Mouse (Mus musculus) liver, embryonic 11.5 days (tissue): ENCODE data around the gene Vmn1r14. TPM values are rescaled to one million over a fixed set of nuclear protein-coding genes. Genes with fewer than 3 reads are reported as not detected.

Experiments
- polyA plus RNA-seq: library from polyadenylated mRNA; unstranded; fragments of >200 nt; fragmentation: Nextera tagmentation; extraction: Ambion mirVana; gene quantifications from 2 replicates; pipeline ENCODE4 v1.2.1, GENCODE M21; 2014

The Vmn1r14 gene
- polyA plus RNA-seq, 1 experiment from 2014 or later = not detected

Other genes starting within 250 kb of the Vmn1r14 start
- not detected in 2 replicates for gene Vmn1r6, start 234.4 kb upstream of the Vmn1r14 start, polyA plus RNA-seq
- gene Vmn1r7, start 206.4 kb upstream of the Vmn1r14 start, polyA plus RNA-seq = not detected in 2 replicates
- not detected in 2 replicates for gene Vmn1r8, start 199.4 kb upstream of the Vmn1r14 start, polyA plus RNA-seq
- not detected in 2 replicates for gene Vmn1r9, start 164.9 kb upstream of the Vmn1r14 start, polyA plus RNA-seq
- gene Vmn1r10, start 122.2 kb upstream of the Vmn1r14 start, polyA plus RNA-seq = not detected in 2 replicates
- not detected in 2 replicates for gene Vmn1r11, start 98.2 kb upstream of the Vmn1r14 start, polyA plus RNA-seq
- not detected in 2 replicates for gene Vmn1r12, start 74.8 kb upstream of the Vmn1r14 start, polyA plus RNA-seq
- not detected in 2 replicates for gene Vmn1r13, start 28.4 kb upstream of the Vmn1r14 start, polyA plus RNA-seq
- gene Vmn1r15, start 26.3 kb downstream of the Vmn1r14 start, polyA plus RNA-seq = not detected in 2 replicates
- not detected in 2 replicates for gene Vmn1r16, start 97.8 kb downstream of the Vmn1r14 start, polyA plus RNA-seq
- gene Vmn1r17, start 132.0 kb downstream of the Vmn1r14 start, polyA plus RNA-seq = not detected in 2 replicates
- not detected in 2 replicates for gene Vmn1r18, start 164.1 kb downstream of the Vmn1r14 start, polyA plus RNA-seq
- gene Vmn1r19, start 172.1 kb downstream of the Vmn1r14 start, polyA plus RNA-seq = not detected in 2 replicates
- gene Vmn1r20, start 197.2 kb downstream of the Vmn1r14 start, polyA plus RNA-seq = not detected in 2 replicates